Comparison of ENCODE assay signal across 23 mouse cellular contexts in genomic region chr1:129501707-129502106, GRCm38 (mm10).
DNase-seq lines count a peak whose midpoint lies in the region; ATAC-seq and TF ChIP-seq lines count a peak whose summit lies in the region.
"Had no signal": no experiment of that assay in that cellular context is flagged by ENCODE, and none has a peak within 500 bp of the region (broad histone marks: within the 10 kb centered on the region; RNA-seq: fewer than 3 reads in every experiment).

No protein-coding gene starts in this region.

- no peak overlapping the region for H3K4me3 ChIP-seq in embryonic facial prominence, embryonic 11.5 days (ENCODE audit: low read depth, low read length)
- H3K4me3 ChIP-seq in embryonic facial prominence, embryonic 10.5 days = no peak overlapping the region
- H3K4me3 ChIP-seq in layer of hippocampus, adult 2 months = no peak overlapping the region
- H3K4me3 ChIP-seq in midbrain, postnatal 0 days (ENCODE audit: low read depth, low read length) = no peak overlapping the region
- no peak overlapping the region for H3K4me3 ChIP-seq in midbrain, embryonic 13.5 days (replicated peaks)
- H3K4me3 ChIP-seq: forebrain, embryonic 13.5 days; heart, embryonic 10.5 days; hindbrain, embryonic 13.5 days; intestine, embryonic 15.5 days; limb, embryonic 15.5 days; midbrain, embryonic 10.5 days; stomach, embryonic 15.5 days had no signal

- no peaks in the 10 kb centered on the region for H3K27me3 ChIP-seq in embryonic facial prominence, embryonic 11.5 days (ENCODE audit: control insufficient read depth, insufficient read depth, low read length)
- H3K27me3 ChIP-seq in embryonic facial prominence, embryonic 10.5 days (replicated peaks; ENCODE audit: low read depth, poor library complexity, severe bottlenecking) = no peaks in the 10 kb centered on the region
- no peaks in the 10 kb centered on the region for H3K27me3 ChIP-seq in midbrain, postnatal 0 days (ENCODE audit: insufficient read depth, low read length)
- H3K27me3 ChIP-seq in midbrain, embryonic 13.5 days = no peaks in the 10 kb centered on the region
- H3K27me3 ChIP-seq: forebrain, embryonic 13.5 days; hindbrain, embryonic 13.5 days; intestine, embryonic 15.5 days; limb, embryonic 15.5 days; stomach, embryonic 15.5 days had no signal

- H3K4me2 ChIP-seq in embryonic facial prominence, embryonic 11.5 days (ENCODE audit: low read depth, low read length) = no peak overlapping the region
- H3K4me2 ChIP-seq in midbrain, postnatal 0 days (ENCODE audit: low read depth, low read length, poor library complexity, severe bottlenecking) = no peak overlapping the region
- no peak overlapping the region for H3K4me2 ChIP-seq in midbrain, embryonic 13.5 days (replicated peaks)
- H3K4me2 ChIP-seq: forebrain, embryonic 13.5 days; hindbrain, embryonic 13.5 days; intestine, embryonic 15.5 days; limb, embryonic 15.5 days; stomach, embryonic 15.5 days had no signal

- peak; percentile 11 for DNase-seq in embryonic facial prominence, embryonic 11.5 days (ENCODE audit: low spot score)
- DNase-seq in embryonic facial prominence, embryonic 10.5 days (ENCODE audit: low spot score) = no peak
- no peak for DNase-seq in layer of hippocampus, adult 2 months (ENCODE audit: low spot score in 2 of 2)
- DNase-seq in layer of hippocampus, postnatal 10 days (ENCODE audit: low spot score in 2 of 2) = no peak
- DNase-seq in midbrain, postnatal 0 days (ENCODE audit: low spot score) = no peak
- DNase-seq in neural tube, embryonic 10.5 days (ENCODE audit: extremely low spot score, low spot score) = no peak
- DNase-seq: adrenal gland, adult 2 months; B cell, adult 2 months; cerebellum, adult 9-10 months; gastrocnemius, postnatal 25 days; heart, postnatal 10 days; lung, postnatal 4 days; right cerebral cortex, postnatal 14 days; thymus, adult 18-20 months; thymus, postnatal 4 days had no signal

- H3K4me1 ChIP-seq in embryonic facial prominence, embryonic 11.5 days (ENCODE audit: control insufficient read depth, insufficient read depth, low read length) = no peaks in the 10 kb centered on the region
- no peaks in the 10 kb centered on the region for H3K4me1 ChIP-seq in embryonic facial prominence, embryonic 10.5 days
- H3K4me1 ChIP-seq in midbrain, postnatal 0 days (ENCODE audit: insufficient read depth, low read length) = peaks cover 3% of the 10 kb centered on the region; the same call in 1 of the 2 replicates
- no peaks in the 10 kb centered on the region for H3K4me1 ChIP-seq in midbrain, embryonic 13.5 days (replicated peaks)
- H3K4me1 ChIP-seq: heart, embryonic 10.5 days; intestine, embryonic 15.5 days; limb, embryonic 15.5 days; midbrain, embryonic 10.5 days; stomach, embryonic 15.5 days had no signal

- peak; percentile 72 for TF ChIP-seq CTCF in layer of hippocampus, adult 2 months (conservative IDR thresholded peaks at IDR 0.05)
- peak; percentile 54 for TF ChIP-seq CTCF in midbrain, postnatal 0 days (IDR thresholded peaks at IDR 0.05)

- H3K27ac ChIP-seq in embryonic facial prominence, embryonic 11.5 days (replicated peaks; ENCODE audit: low read depth, low read length) = no peak overlapping the region
- H3K27ac ChIP-seq in embryonic facial prominence, embryonic 10.5 days (replicated peaks) = no peak overlapping the region
- H3K27ac ChIP-seq in layer of hippocampus, adult 2 months = no peak overlapping the region
- H3K27ac ChIP-seq in midbrain, postnatal 0 days (ENCODE audit: low read depth, low read length) = no peak overlapping the region
- no peak overlapping the region for H3K27ac ChIP-seq in midbrain, embryonic 13.5 days
- H3K27ac ChIP-seq: forebrain, embryonic 13.5 days; heart, embryonic 10.5 days; hindbrain, embryonic 13.5 days; intestine, embryonic 15.5 days; limb, embryonic 15.5 days; midbrain, embryonic 10.5 days; stomach, embryonic 15.5 days had no signal

- H3K9me3 ChIP-seq in embryonic facial prominence, embryonic 11.5 days (replicated peaks; ENCODE audit: control insufficient read depth, low read length) = no peaks in the 10 kb centered on the region
- H3K9me3 ChIP-seq in embryonic facial prominence, embryonic 10.5 days = no peaks in the 10 kb centered on the region
- H3K9me3 ChIP-seq in midbrain, postnatal 0 days (ENCODE audit: low read length) = no peaks in the 10 kb centered on the region
- no peaks in the 10 kb centered on the region for H3K9me3 ChIP-seq in midbrain, embryonic 13.5 days
- H3K9me3 ChIP-seq: forebrain, embryonic 13.5 days; heart, embryonic 10.5 days; hindbrain, embryonic 13.5 days; intestine, embryonic 15.5 days; limb, embryonic 15.5 days; midbrain, embryonic 10.5 days; stomach, embryonic 15.5 days had no signal

- H3K9ac ChIP-seq in embryonic facial prominence, embryonic 11.5 days (replicated peaks; ENCODE audit: low read length) = no peak overlapping the region
- H3K9ac ChIP-seq in midbrain, postnatal 0 days (replicated peaks; ENCODE audit: low read length, poor library complexity, severe bottlenecking) = no peak overlapping the region
- no peak overlapping the region for H3K9ac ChIP-seq in midbrain, embryonic 13.5 days (replicated peaks)
- H3K9ac ChIP-seq: forebrain, embryonic 13.5 days; hindbrain, embryonic 13.5 days; intestine, embryonic 15.5 days; limb, embryonic 15.5 days; stomach, embryonic 15.5 days had no signal

- no peak for ATAC-seq in embryonic facial prominence, embryonic 11.5 days (replicated peaks; ENCODE audit: insufficient number of reproducible peaks, low FRiP score, low TSS enrichment, low read depth)
- no peak for ATAC-seq in midbrain, postnatal 0 days (ENCODE audit: low FRiP score)
- no peak for ATAC-seq in midbrain, embryonic 13.5 days
- ATAC-seq: forebrain, embryonic 13.5 days; intestine, embryonic 15.5 days had no signal

- no peaks in the 10 kb centered on the region for H3K36me3 ChIP-seq in embryonic facial prominence, embryonic 11.5 days (replicated peaks; ENCODE audit: control insufficient read depth, insufficient read depth, low read depth, low read length)
- no peaks in the 10 kb centered on the region for H3K36me3 ChIP-seq in embryonic facial prominence, embryonic 10.5 days (replicated peaks)
- no peaks in the 10 kb centered on the region for H3K36me3 ChIP-seq in midbrain, postnatal 0 days (ENCODE audit: insufficient read depth, low read length)
- H3K36me3 ChIP-seq in midbrain, embryonic 13.5 days = no peaks in the 10 kb centered on the region
- H3K36me3 ChIP-seq: heart, embryonic 10.5 days; hindbrain, embryonic 13.5 days; intestine, embryonic 15.5 days; limb, embryonic 15.5 days; midbrain, embryonic 10.5 days; stomach, embryonic 15.5 days had no signal

- 80% methylated on average over 3 of the region's 3 CpGs for WGBS in embryonic facial prominence, embryonic 11.5 days
- WGBS in embryonic facial prominence, embryonic 10.5 days = 88% methylated on average over 3 of the region's 3 CpGs
- WGBS in midbrain, postnatal 0 days = 77% methylated on average over 3 of the region's 3 CpGs
- WGBS in midbrain, embryonic 13.5 days = 86% methylated on average over 3 of the region's 3 CpGs
